Mouse (Mus musculus): ENCODE measurements at regions not wholly inside any gene's neighbourhood (a gene's known extent, or its start where the extent isn't known, plus 50 kb on each side); places are given as distances from the start of the nearest gene placed in this dataset.

DNA sequence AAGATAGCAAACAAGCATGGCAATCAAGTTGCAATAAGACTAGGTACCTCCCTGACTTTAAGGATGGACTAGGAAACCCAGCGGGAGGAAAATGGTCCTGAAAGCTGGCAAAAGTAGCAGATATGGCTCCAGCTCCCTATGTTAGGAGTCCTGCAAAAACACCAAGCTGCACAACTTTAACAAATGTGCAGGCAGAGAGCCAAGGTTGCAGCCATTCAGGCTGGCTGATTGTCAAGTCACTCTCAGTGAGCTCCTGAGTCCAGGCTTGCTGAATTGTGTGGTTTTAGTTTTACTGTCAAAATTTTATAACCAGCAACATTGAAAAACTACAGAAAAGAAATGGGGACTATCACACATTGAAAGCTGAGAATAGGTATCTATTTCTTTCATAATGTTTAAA lies 1122.8 kb upstream of the Slc10a2 start:
- H3K4me1 ChIP-seq (replicated peaks; ENCODE audit: control insufficient read depth, insufficient read depth, low read length): no peaks in the 10 kb centered on the region
- no peak overlapping the region for H3K27ac ChIP-seq (ENCODE audit: low read depth, low read length)
- WGBS: 70% methylated on average over 1 of the region's 1 CpGs
- ATAC-seq: no peak
- H3K27me3 ChIP-seq (replicated peaks; ENCODE audit: control insufficient read depth, insufficient read depth, low read length): no peaks in the 10 kb centered on the region
- no peak overlapping the region for H3K4me3 ChIP-seq (ENCODE audit: low read depth, low read length)
- H3K36me3 ChIP-seq (ENCODE audit: control insufficient read depth, insufficient read depth): no peaks in the 10 kb centered on the region
- H3K4me2 ChIP-seq (replicated peaks; ENCODE audit: low read depth): no peak overlapping the region
- H3K9me3 ChIP-seq (ENCODE audit: control insufficient read depth): no peaks in the 10 kb centered on the region
- no peak overlapping the region for H3K9ac ChIP-seq (ENCODE audit: low read depth, low read length)
- no peak for TF ChIP-seq CTCF (IDR thresholded peaks at IDR 0.05; ENCODE audit: low read depth)

DNA sequence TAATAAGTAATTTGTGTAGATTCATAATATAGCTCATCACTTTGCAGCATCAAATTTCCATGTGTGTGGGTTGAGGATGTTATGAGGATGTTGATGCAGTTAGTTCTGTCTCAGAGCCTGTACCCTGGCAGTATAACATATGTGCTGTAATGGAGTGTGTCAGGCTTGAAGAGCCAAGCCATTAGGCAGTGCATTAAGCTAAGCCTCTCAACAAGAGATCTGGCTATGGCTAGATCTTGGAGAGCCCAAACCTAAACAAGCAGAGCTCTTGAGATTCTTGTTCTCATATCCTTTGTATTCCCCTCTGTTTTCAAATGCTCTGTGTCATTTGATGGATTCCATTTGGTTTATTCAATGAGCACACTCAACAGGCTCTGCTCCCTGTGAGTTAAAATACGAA lies 1120.0 kb upstream of the Slc10a2 start:
- 63% methylated on average over 1 of the region's 1 CpGs for WGBS
- Histone ChIP-seq H3K27me3 (replicated peaks; ENCODE audit: control insufficient read depth, insufficient read depth, low read length) (no peaks in the 10 kb centered on the region), H3K4me2 (replicated peaks; ENCODE audit: low read depth) (no peak overlapping the region), H3K27ac (ENCODE audit: low read depth, low read length) (no peak overlapping the region), H3K36me3 (ENCODE audit: control insufficient read depth, insufficient read depth) (no peaks in the 10 kb centered on the region), H3K4me3 (ENCODE audit: low read depth, low read length) (no peak overlapping the region), H3K4me1 (replicated peaks; ENCODE audit: control insufficient read depth, insufficient read depth, low read length) (no peaks in the 10 kb centered on the region), H3K9me3 (ENCODE audit: control insufficient read depth) (no peaks in the 10 kb centered on the region), H3K9ac (ENCODE audit: low read depth, low read length) (no peak overlapping the region)
- no peak for TF ChIP-seq CTCF (IDR thresholded peaks at IDR 0.05; ENCODE audit: low read depth)
- no peak for ATAC-seq

DNA sequence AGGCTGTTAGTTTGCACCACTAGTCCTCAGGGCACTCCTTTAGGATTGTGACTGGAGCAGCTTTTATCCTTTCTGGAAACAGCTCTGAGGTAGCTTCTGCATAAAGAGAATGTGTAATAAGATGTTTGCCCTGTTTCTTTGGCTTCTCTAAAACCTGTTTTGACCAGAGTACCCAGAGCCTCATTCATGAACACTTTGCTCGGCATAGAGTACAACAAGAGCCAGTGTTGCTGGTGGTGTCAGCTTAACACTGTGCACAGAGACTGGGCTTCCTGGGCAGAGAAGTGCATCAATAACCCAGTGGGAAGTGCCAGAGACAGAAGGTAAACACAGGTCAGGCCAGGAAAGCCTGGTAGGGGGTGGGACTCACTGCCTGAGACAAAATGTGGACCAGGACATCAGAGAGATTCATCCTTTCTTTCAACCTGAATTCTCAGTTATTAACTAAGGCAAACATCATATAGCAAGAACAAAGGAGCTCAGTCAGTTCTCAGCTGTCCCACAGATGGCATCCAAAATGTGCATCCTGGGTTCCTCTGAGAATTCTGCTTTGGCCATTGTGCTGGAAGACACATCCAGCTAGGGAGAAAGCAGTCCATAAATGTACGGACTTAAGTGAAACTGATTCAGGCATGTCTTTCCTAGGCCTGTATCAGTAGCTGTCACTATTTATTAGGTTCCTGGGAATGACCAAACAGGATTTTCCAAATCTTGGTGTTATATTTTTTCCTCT lies 1102.6 kb upstream of the Slc10a2 start:
- Histone ChIP-seq H3K9me3 (ENCODE audit: control insufficient read depth) (no peaks in the 10 kb centered on the region), H3K27ac (ENCODE audit: low read depth, low read length) (no peak overlapping the region), H3K27me3 (replicated peaks; ENCODE audit: control insufficient read depth, insufficient read depth, low read length) (no peaks in the 10 kb centered on the region), H3K4me1 (replicated peaks; ENCODE audit: control insufficient read depth, insufficient read depth, low read length) (no peaks in the 10 kb centered on the region), H3K36me3 (ENCODE audit: control insufficient read depth, insufficient read depth) (no peaks in the 10 kb centered on the region), H3K4me2 (replicated peaks; ENCODE audit: low read depth) (no peak overlapping the region), H3K9ac (ENCODE audit: low read depth, low read length) (no peak overlapping the region), H3K4me3 (ENCODE audit: low read depth, low read length) (no peak overlapping the region)
- TF ChIP-seq CTCF (IDR thresholded peaks at IDR 0.05; ENCODE audit: low read depth): no peak
- no peak for ATAC-seq
- WGBS: 62% methylated on average over 2 of the region's 2 CpGs

DNA sequence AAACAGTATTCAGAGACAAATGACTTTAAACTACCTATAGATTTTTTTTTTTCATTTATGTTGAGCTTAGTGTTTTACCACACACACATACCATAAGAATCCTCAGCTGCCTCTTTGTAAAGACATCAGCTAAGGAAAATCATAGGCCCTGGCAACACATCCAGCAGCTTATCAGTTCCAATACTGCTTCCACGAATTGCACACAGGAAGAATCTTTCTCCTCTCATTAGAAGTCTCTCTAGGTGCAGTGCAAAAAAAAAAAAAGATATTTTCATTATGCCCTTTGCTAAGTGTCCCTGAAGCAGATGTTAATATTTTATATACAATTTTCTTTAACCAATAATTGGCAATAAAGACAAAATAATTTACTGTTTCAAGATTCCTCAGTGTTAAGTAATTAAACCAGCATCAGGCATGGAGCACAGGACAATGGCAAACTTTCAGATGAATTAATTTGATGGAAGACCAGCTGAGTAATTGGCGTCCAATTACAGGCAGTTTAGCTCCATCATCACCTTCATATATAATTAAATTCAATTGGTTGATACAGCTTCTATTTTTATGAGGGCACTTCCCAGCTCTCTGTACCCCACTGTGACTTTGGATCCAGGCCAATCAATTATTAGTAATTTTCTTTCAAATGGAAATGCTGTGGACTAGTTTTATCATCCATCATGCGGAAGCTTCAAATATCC lies 1099.0 kb upstream of the Slc10a2 start:
- WGBS: 76% methylated on average over 3 of the region's 3 CpGs
- Histone ChIP-seq H3K36me3 (ENCODE audit: control insufficient read depth, insufficient read depth) (no peaks in the 10 kb centered on the region), H3K4me2 (replicated peaks; ENCODE audit: low read depth) (no peak overlapping the region), H3K27ac (ENCODE audit: low read depth, low read length) (no peak overlapping the region), H3K9ac (ENCODE audit: low read depth, low read length) (no peak overlapping the region), H3K4me1 (replicated peaks; ENCODE audit: control insufficient read depth, insufficient read depth, low read length) (no peaks in the 10 kb centered on the region), H3K27me3 (replicated peaks; ENCODE audit: control insufficient read depth, insufficient read depth, low read length) (no peaks in the 10 kb centered on the region), H3K4me3 (ENCODE audit: low read depth, low read length) (no peak overlapping the region), H3K9me3 (ENCODE audit: control insufficient read depth) (no peaks in the 10 kb centered on the region)
- TF ChIP-seq CTCF (IDR thresholded peaks at IDR 0.05; ENCODE audit: low read depth): no peak
- no peak for ATAC-seq

DNA sequence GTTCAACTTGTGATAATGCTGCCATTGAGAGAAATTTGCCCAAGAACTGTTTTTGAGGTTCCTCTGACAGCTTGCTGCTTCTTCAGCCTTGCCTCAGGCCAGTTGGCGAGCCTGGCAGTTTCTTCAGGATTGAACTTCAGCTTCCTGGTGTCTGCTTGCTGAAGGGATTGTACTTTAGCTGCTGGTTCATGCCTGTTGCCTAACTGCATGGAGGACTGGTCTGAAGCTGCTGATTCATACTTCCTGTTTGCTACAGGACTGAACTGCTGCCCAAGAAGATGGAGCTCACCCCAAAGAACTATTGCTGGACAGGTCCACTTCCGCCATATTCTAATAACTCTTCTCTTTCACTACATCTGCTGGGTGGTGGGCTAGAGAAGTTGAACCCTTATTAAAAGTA lies 1086.3 kb upstream of the Slc10a2 start:
- no peaks in the 10 kb centered on the region for H3K4me1 ChIP-seq (replicated peaks; ENCODE audit: control insufficient read depth, insufficient read depth, low read length)
- H3K36me3 ChIP-seq (ENCODE audit: control insufficient read depth, insufficient read depth): no peaks in the 10 kb centered on the region
- ATAC-seq: no peak
- H3K9me3 ChIP-seq (ENCODE audit: control insufficient read depth): no peaks in the 10 kb centered on the region
- H3K27ac ChIP-seq (ENCODE audit: low read depth, low read length): no peak overlapping the region
- no peak for TF ChIP-seq CTCF (IDR thresholded peaks at IDR 0.05; ENCODE audit: low read depth)
- no peak overlapping the region for H3K9ac ChIP-seq (ENCODE audit: low read depth, low read length)
- no peaks in the 10 kb centered on the region for H3K27me3 ChIP-seq (replicated peaks; ENCODE audit: control insufficient read depth, insufficient read depth, low read length)
- 89% methylated on average over 2 of the region's 2 CpGs for WGBS
- H3K4me2 ChIP-seq (replicated peaks; ENCODE audit: low read depth): no peak overlapping the region
- H3K4me3 ChIP-seq (ENCODE audit: low read depth, low read length): no peak overlapping the region

DNA sequence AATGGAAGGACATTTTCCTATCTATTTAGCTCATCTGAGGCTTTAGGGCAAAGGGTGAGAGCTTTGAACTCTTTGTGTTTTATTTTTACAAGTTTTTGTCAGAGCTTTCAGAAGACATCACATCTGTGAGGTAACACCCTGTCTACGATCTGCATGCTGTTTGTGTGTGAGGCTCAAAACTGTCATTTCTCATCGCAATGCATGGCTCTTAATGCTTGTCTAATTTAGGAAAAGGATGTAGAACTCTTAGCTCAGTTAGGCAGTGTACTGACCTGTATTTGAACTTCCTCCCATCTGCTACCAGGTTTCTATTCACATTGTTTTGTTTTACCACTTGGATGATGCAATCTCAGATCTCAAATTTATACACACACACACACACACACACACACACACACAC lies 1083.3 kb upstream of the Slc10a2 start:
- no peaks in the 10 kb centered on the region for H3K9me3 ChIP-seq (ENCODE audit: control insufficient read depth)
- ATAC-seq: no peak
- no peak overlapping the region for H3K4me3 ChIP-seq (ENCODE audit: low read depth, low read length)
- H3K4me1 ChIP-seq (replicated peaks; ENCODE audit: control insufficient read depth, insufficient read depth, low read length): no peaks in the 10 kb centered on the region
- no peak overlapping the region for H3K9ac ChIP-seq (ENCODE audit: low read depth, low read length)
- TF ChIP-seq CTCF (IDR thresholded peaks at IDR 0.05; ENCODE audit: low read depth): no peak
- 51% methylated on average over 2 of the region's 2 CpGs for whole genome bisulfite sequencing
- H3K27me3 ChIP-seq (replicated peaks; ENCODE audit: control insufficient read depth, insufficient read depth, low read length): no peaks in the 10 kb centered on the region
- H3K36me3 ChIP-seq (ENCODE audit: control insufficient read depth, insufficient read depth): no peaks in the 10 kb centered on the region
- no peak overlapping the region for H3K27ac ChIP-seq (ENCODE audit: low read depth, low read length)
- no peak overlapping the region for H3K4me2 ChIP-seq (replicated peaks; ENCODE audit: low read depth)
